Mouse (Mus musculus) embryonic facial prominence, embryonic 15.5 days (tissue): ENCODE measurements around the gene Nphp4. TPM values are rescaled to one million over a fixed set of nuclear protein-coding genes. Genes with fewer than 3 reads are reported as not detected.

Experiments
- ATAC-seq: fragments of 200-750 bp; cut with Nextera tagmentation; 2 replicates; pipeline ENCODE4 v1.8.0; 2017; ENCODE audit warnings: low read depth, moderate TSS enrichment; ENCODE audit not compliant: insufficient number of reproducible peaks, low FRiP score, low TSS enrichment
- H3K27ac ChIP-seq: fragments of 300-500 bp; sonication (generic); replicated peaks from 2 replicates; pipeline ENCODE4 v1.5.1; 2015; ENCODE audit warnings: mild to moderate bottlenecking, inconsistent platforms
- H3K27me3 ChIP-seq: fragments of 300-500 bp; sonication (generic); 2 replicates; pipeline ENCODE4 v1.6.1; 2015; ENCODE audit warnings: inconsistent platforms
- H3K36me3 ChIP-seq: fragments of 300-500 bp; sonication (generic); 2 replicates; pipeline ENCODE4 v1.6.1; 2015; ENCODE audit warnings: mild to moderate bottlenecking, inconsistent platforms
- H3K4me1 ChIP-seq: fragments of 300-500 bp; sonication (generic); 2 replicates; pipeline ENCODE4 v1.6.1; 2015; ENCODE audit warnings: inconsistent platforms
- H3K4me2 ChIP-seq: fragments of 300-500 bp; sonication (generic); replicated peaks from 2 replicates; pipeline ENCODE4 v1.6.1; 2015; ENCODE audit warnings: mild to moderate bottlenecking, inconsistent platforms
- H3K4me3 ChIP-seq: fragments of 300-500 bp; sonication (generic); replicated peaks from 2 replicates; pipeline ENCODE4 v1.5.1; 2015; ENCODE audit warnings: mild to moderate bottlenecking, inconsistent platforms
- H3K9ac ChIP-seq: fragments of 300-500 bp; sonication (generic); 2 replicates; pipeline ENCODE4 v1.6.1; 2015; ENCODE audit warnings: inconsistent platforms
- H3K9me3 ChIP-seq: fragments of 300-500 bp; sonication (generic); replicated peaks from 2 replicates; pipeline ENCODE4 v1.6.1; 2016; ENCODE audit warnings: inconsistent platforms
- WGBS: fragments of 180-500 bp; shearing (Covaris S2); methylation state at CpG from one replicate; pipeline ENCODE4 v1.1.7; 2015; 5-methylcytosine and 5-hydroxymethylcytosine counted together
- polyA plus RNA-seq: library from polyadenylated mRNA; unstranded; fragments of >200 nt; fragmentation: Nextera tagmentation; extraction: Ambion mirVana; gene quantifications from 2 replicates; pipeline ENCODE4 v1.2.1, GENCODE M21; 2015

The Nphp4 gene
- polyA plus RNA-seq, 1 experiment from 2014 or later = 6.2 TPM

DNA sequence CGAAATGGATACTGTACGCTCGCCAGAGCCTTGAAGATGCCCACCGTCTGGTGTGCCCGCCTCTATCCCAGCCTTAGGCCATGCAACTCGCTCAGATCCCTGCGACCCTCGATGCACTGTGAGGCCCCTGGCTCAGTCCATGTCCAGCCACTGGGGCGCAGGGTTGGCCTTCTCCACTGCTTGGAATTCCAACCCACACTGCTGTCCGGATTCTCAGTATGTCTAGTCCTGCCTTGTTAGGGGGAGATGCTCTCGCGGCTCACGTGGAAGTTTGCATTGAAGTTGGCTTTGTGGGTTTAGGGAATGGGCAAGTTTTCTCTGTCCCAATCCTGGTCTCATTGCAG is 1.7 kb downstream of the Nphp4 start:
- no peaks in the 10 kb centered on the region for H3K9me3 ChIP-seq
- H3K27me3 ChIP-seq = peaks cover 16% of the 10 kb centered on the region
- WGBS = under 1% methylated on average over 13 of the region's 13 CpGs
- H3K36me3 ChIP-seq = no peaks in the 10 kb centered on the region
- H3K4me2 ChIP-seq = peak overlapping the region; percentile 94
- H3K9ac ChIP-seq = peak overlapping the region; percentile 66
- peak overlapping the region; percentile 80 for H3K4me3 ChIP-seq
- H3K27ac ChIP-seq = peak overlapping the region; percentile 86
- ATAC-seq = peak; percentile 17; the same call in 1 of the 2 replicates
- H3K4me1 ChIP-seq = peaks cover 21% of the 10 kb centered on the region

- H3K4me1 ChIP-seq = peaks cover 21% of the 10 kb centered on the region
- H3K9me3 ChIP-seq = no peaks in the 10 kb centered on the region
- H3K9ac ChIP-seq = no peak overlapping the region
- no peak for ATAC-seq
- no peak overlapping the region for H3K4me2 ChIP-seq
- H3K36me3 ChIP-seq = no peaks in the 10 kb centered on the region
- H3K27me3 ChIP-seq = peaks cover 12% of the 10 kb centered on the region; the same call in 1 of the 2 replicates
- no peak overlapping the region for H3K27ac ChIP-seq
- H3K4me3 ChIP-seq = no peak overlapping the region
- WGBS = 52% methylated on average over 8 of the region's 8 CpGs
Measured at GRCm38 (mm10) chr4:152480426-152480825, 3.9 kb downstream of the Nphp4 start.

DNA sequence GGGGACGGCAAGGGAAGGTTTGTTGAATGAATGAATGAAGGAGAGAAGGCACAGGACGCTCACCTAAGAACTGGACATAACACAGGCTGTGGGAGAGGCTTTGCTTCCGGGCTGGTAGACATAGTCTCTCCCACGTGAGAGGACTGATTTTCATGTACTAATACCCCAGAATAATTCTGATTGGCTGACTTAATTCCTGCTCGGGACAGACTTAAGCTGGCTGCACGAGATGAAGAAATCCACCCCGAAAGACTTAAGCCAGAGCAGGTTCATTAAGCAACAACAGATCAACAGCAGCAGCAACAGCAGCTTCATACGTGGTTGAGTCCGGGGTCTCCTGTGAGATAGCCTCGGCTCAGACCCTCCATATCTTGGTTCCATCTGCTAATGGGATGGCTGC is 11.5 kb downstream of the Nphp4 start:
- no peak overlapping the region for H3K4me3 ChIP-seq
- no peaks in the 10 kb centered on the region for H3K36me3 ChIP-seq
- no peaks in the 10 kb centered on the region for H3K9me3 ChIP-seq
- H3K27me3 ChIP-seq = no peaks in the 10 kb centered on the region
- WGBS = 78% methylated on average over 10 of the region's 10 CpGs
- no peak overlapping the region for H3K27ac ChIP-seq
- H3K4me1 ChIP-seq = peaks cover 3% of the 10 kb centered on the region; the same call in 1 of the 2 replicates
- ATAC-seq = no peak
- H3K4me2 ChIP-seq = no peak overlapping the region
- H3K9ac ChIP-seq = no peak overlapping the region

DNA sequence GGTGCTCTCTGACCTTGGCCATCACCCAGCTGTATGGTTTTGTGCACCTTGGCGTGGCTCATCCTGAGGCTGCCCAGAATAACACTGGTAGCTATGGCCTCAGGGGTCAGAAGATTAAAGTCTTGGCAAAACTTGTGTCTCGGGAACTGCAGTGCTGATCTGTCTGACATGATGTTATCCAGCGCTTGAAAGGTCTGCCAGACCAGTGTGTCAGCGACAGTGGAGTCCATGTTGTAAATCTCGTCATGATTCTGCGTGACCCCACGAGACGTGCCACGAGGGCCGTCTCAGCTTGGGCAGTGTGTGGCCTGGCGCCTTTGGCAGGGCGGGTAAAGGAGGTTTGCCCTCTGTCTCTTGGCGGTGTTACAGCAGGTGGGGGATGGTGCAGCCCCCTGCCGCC is 13.8 kb downstream of the Nphp4 start:
- WGBS = 82% methylated on average over 14 of the region's 14 CpGs
- Histone ChIP-seq H3K4me3 (no peak overlapping the region), H3K9me3 (no peaks in the 10 kb centered on the region), H3K9ac (no peak overlapping the region), H3K27me3 (no peaks in the 10 kb centered on the region), H3K27ac (no peak overlapping the region), H3K4me1 (peaks cover 3% of the 10 kb centered on the region; the same call in 1 of the 2 replicates), H3K36me3 (no peaks in the 10 kb centered on the region), H3K4me2 (no peak overlapping the region)
- no peak for ATAC-seq

DNA sequence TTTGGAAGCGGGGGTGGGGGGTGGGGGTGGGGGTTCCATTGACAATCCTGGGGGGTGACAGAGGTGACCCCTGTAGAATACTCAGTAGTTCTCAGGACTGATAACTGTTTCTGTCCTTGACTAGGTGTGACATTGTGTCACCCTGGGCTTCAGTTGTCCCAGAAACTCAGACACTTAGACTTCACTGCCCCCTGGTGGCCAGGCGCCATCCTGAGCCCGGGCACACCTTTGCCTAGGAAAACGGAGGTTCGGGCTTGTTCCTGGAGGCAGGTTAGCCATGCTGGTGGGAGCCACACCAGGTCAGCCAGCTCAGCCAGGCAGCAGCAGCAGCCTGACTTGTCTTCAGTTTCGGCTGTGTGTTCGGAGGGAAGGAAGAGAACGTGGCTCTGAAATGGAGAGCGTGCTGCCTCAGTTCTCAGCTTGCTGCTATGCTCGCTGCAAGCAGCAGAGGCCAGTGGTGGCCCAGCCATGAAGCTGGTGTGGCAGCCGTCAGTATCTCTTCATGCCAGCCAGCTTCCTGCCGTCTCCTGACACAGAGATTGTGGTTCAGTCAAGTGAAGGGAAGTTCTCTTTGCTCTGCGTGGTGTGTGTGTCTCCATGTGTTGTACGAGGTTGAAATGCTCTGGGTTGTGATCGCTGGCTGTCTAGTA is 14.9 kb downstream of the Nphp4 start:
- ATAC-seq = no peak
- WGBS = 51% methylated on average over 15 of the region's 15 CpGs

GRCm38 (mm10) chr4:152494360-152494879 is 17.9 kb downstream of the Nphp4 start:
- Histone ChIP-seq H3K9me3 (no peaks in the 10 kb centered on the region), H3K27ac (no peak overlapping the region), H3K9ac (no peak overlapping the region), H3K4me3 (no peak overlapping the region), H3K4me1 (peaks cover 3% of the 10 kb centered on the region; the same call in 1 of the 2 replicates), H3K27me3 (no peaks in the 10 kb centered on the region), H3K36me3 (peaks cover 12% of the 10 kb centered on the region), H3K4me2 (no peak overlapping the region)
- WGBS = 31% methylated on average over 20 of the region's 20 CpGs
- ATAC-seq = no peak

More for the DNA sequence above, 14.9 kb downstream of the Nphp4 start:
- Histone ChIP-seq H3K27me3 (no peaks in the 10 kb centered on the region), H3K9ac (no peak overlapping the region), H3K4me1 (peaks cover 3% of the 10 kb centered on the region; the same call in 1 of the 2 replicates), H3K9me3 (no peaks in the 10 kb centered on the region), H3K36me3 (no peaks in the 10 kb centered on the region), H3K27ac (no peak overlapping the region), H3K4me3 (no peak overlapping the region), H3K4me2 (no peak overlapping the region)

DNA sequence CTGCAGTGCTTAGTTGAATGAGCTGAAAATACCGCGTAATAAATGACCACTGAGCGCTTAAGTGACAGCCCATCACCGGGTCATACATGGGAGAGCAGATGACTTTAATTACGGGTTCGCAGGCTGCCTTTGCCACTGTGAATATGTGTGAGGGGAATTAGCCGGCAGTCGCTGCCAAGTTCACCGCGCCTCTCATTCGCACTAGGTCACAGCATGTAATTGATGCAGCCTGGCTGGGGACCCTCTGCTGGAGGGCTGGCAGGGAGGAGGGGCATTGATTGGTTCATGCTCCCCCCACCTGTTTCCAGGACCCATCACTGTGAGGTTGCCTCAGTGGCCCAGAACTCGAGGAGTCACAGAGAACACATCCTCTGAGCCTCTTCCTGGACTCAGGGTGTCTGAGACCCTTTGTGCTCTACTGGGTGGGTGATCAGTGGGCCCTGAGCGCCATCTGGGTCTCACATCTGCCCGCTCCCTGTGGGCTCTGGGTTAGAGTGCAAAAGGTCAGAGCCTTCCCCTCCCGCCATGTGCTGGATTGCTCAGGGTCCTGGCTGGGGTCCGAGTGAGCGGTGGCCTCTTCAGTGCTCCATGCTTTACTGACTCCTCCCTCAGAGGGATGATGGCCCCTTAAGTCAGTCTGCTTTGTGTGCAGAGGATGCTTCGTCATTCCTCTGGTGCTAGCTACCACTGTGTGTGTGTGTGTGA is 35.9 kb downstream of the Nphp4 start:
- Histone ChIP-seq H3K27ac (no peak overlapping the region), H3K27me3 (no peaks in the 10 kb centered on the region), H3K4me3 (no peak overlapping the region), H3K9me3 (no peaks in the 10 kb centered on the region), H3K4me1 (no peaks in the 10 kb centered on the region), H3K36me3 (peaks cover under 1% of the 10 kb centered on the region; the same call in 1 of the 2 replicates), H3K4me2 (no peak overlapping the region), H3K9ac (no peak overlapping the region)
- WGBS = 45% methylated on average over 18 of the region's 18 CpGs
- no peak for ATAC-seq

GRCm38 (mm10) chr4:152514884-152515283 is 38.4 kb downstream of the Nphp4 start:
- Histone ChIP-seq H3K27me3 (no peaks in the 10 kb centered on the region), H3K9me3 (no peaks in the 10 kb centered on the region), H3K27ac (no peak overlapping the region), H3K9ac (no peak overlapping the region), H3K4me3 (no peak overlapping the region), H3K36me3 (no peaks in the 10 kb centered on the region), H3K4me1 (no peaks in the 10 kb centered on the region), H3K4me2 (no peak overlapping the region)
- ATAC-seq = no peak
- 75% methylated on average over 7 of the region's 7 CpGs for WGBS

GRCm38 (mm10) chr4:152519106-152519505 is 42.6 kb downstream of the Nphp4 start:
- H3K36me3 ChIP-seq = no peaks in the 10 kb centered on the region
- no peaks in the 10 kb centered on the region for H3K4me1 ChIP-seq
- no peak overlapping the region for H3K4me3 ChIP-seq
- WGBS = 84% methylated on average over 10 of the region's 10 CpGs
- H3K27me3 ChIP-seq = no peaks in the 10 kb centered on the region
- H3K27ac ChIP-seq = no peak overlapping the region
- ATAC-seq = no peak
- no peak overlapping the region for H3K4me2 ChIP-seq
- no peaks in the 10 kb centered on the region for H3K9me3 ChIP-seq
- H3K9ac ChIP-seq = no peak overlapping the region

DNA sequence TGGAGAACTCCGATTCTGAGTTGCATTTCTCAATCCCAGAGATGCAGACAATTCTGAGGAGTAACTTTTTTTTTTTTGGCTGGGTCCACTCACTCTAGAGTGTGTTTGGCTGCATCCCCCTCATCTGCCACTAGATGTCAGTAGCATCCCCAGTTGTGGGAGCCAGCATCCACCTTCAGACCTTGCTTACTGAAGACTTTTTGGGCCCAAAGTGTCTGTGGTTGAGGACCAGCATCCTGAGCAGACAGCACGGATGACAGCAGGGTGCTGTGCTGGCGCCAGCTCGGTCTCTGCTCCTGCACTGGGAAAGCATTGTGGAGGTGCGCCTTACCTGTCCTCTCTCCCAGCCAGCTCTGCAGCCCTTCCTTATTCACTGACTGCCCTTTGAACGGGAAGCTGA is 43.6 kb downstream of the Nphp4 start:
- no peaks in the 10 kb centered on the region for H3K9me3 ChIP-seq
- H3K4me2 ChIP-seq = no peak overlapping the region
- no peak overlapping the region for H3K27ac ChIP-seq
- no peaks in the 10 kb centered on the region for H3K27me3 ChIP-seq
- no peak for ATAC-seq
- H3K9ac ChIP-seq = no peak overlapping the region
- no peak overlapping the region for H3K4me3 ChIP-seq
- 36% methylated on average over 6 of the region's 6 CpGs for WGBS
- H3K36me3 ChIP-seq = no peaks in the 10 kb centered on the region
- no peaks in the 10 kb centered on the region for H3K4me1 ChIP-seq

DNA sequence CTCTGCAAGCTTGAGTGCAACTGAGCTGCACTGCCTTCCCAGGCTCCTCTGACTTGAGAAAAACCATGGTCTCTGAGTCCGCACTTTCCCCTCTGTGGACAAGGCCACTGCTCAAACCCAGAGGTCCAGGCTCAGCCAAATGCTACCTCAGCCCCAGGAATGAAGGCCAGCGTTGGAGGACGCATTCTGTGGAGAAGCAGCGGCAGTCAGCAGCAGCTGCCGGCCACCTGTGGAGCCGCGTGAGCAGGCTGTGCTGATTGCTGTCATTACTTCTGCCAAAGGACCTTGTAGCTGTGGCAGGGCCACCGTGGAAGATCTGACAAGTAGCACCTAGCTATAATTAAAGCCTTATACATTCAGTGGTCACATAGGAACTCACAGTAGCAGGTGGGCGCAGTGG is 56.4 kb downstream of the Nphp4 start:
- Histone ChIP-seq H3K4me3 (no peak overlapping the region), H3K9ac (no peak overlapping the region), H3K36me3 (no peaks in the 10 kb centered on the region), H3K27ac (no peak overlapping the region), H3K4me1 (peaks cover 6% of the 10 kb centered on the region), H3K4me2 (no peak overlapping the region), H3K9me3 (no peaks in the 10 kb centered on the region), H3K27me3 (peaks cover 2% of the 10 kb centered on the region; the same call in 1 of the 2 replicates)
- WGBS = 37% methylated on average over 9 of the region's 9 CpGs
- no peak for ATAC-seq
